In genomic region chr17:67950523-67951213, GRCm38 (mm10) we compare ENCODE assay signal across 10 mouse cellular contexts. TPM values are rescaled to one million over a fixed set of nuclear protein-coding genes. Genes with fewer than 3 reads are reported as not detected.
DNase-seq lines count a peak whose midpoint lies in the region; ATAC-seq and TF ChIP-seq lines count a peak whose summit lies in the region.
"Had no signal": no experiment of that assay in that cellular context is flagged by ENCODE, and none has a peak within 500 bp of the region (broad histone marks: within the 10 kb centered on the region; RNA-seq: fewer than 3 reads in every experiment).

No protein-coding gene starts in this region.

- H3K27ac ChIP-seq in forebrain, embryonic 10.5 days: peak overlapping the region; percentile 78
- no peak overlapping the region for H3K27ac ChIP-seq in forebrain, embryonic 14.5 days (ENCODE audit: low read depth, low read length)
- peak overlapping the region; percentile 61 for H3K27ac ChIP-seq in lung, postnatal 0 days (ENCODE audit: low read length)
- peak overlapping the region; percentile 37; the same call in 1 of the 2 replicates for H3K27ac ChIP-seq in small intestine, adult 2 months (ENCODE audit: insufficient read depth, low read depth, low read length)

- H3K4me3 ChIP-seq in forebrain, embryonic 10.5 days: peak overlapping the region; percentile 32
- H3K4me3 ChIP-seq in forebrain, embryonic 14.5 days (ENCODE audit: low read depth, low read length): no peak overlapping the region
- no peak overlapping the region for H3K4me3 ChIP-seq in lung, postnatal 0 days (ENCODE audit: low read depth, low read length)
- H3K4me3 ChIP-seq in small intestine, adult 2 months (ENCODE audit: low read depth, low read length): peak overlapping the region; percentile 3; the same call in 1 of the 2 replicates
- H3K4me3 ChIP-seq: erythroblast, embryonic 14.5 days had no signal

- no peak for TF ChIP-seq CTCF in lung, postnatal 0 days (IDR thresholded peaks at IDR 0.05)
- TF ChIP-seq CTCF in small intestine, adult 2 months (IDR thresholded peaks at IDR 0.05; ENCODE audit: extremely low read depth, insufficient read length, insufficient replicate concordance, low read depth, low read length): no peak

- peaks cover 46% of the 10 kb centered on the region for H3K4me1 ChIP-seq in forebrain, embryonic 10.5 days
- H3K4me1 ChIP-seq in forebrain, embryonic 14.5 days (ENCODE audit: control insufficient read depth, insufficient read depth, low read length): no peaks in the 10 kb centered on the region
- H3K4me1 ChIP-seq in lung, postnatal 0 days (ENCODE audit: insufficient read depth, low read depth, low read length): peaks cover 16% of the 10 kb centered on the region
- H3K4me1 ChIP-seq in small intestine, adult 2 months (ENCODE audit: control insufficient read depth, insufficient read depth, insufficient read length, low read length): no peaks in the 10 kb centered on the region

- no peaks in the 10 kb centered on the region for H3K27me3 ChIP-seq in forebrain, embryonic 10.5 days (ENCODE audit: poor library complexity, severe bottlenecking)
- H3K27me3 ChIP-seq in forebrain, embryonic 14.5 days (replicated peaks; ENCODE audit: control insufficient read depth, insufficient read depth, low read length): no peaks in the 10 kb centered on the region
- H3K27me3 ChIP-seq in lung, postnatal 0 days (replicated peaks; ENCODE audit: insufficient read depth, low read length): no peaks in the 10 kb centered on the region
- H3K27me3 ChIP-seq in small intestine, adult 2 months (ENCODE audit: control insufficient read depth, insufficient read depth, low read length): no peaks in the 10 kb centered on the region

- DNase-seq in forebrain, embryonic 10.5 days (ENCODE audit: extremely low spot score, low spot score): no peak
- no peak for DNase-seq in forebrain, embryonic 14.5 days (ENCODE audit: low spot score)
- peak; percentile 48 for DNase-seq in lung, postnatal 0 days (ENCODE audit: low spot score)
- no peak for DNase-seq in lung, postnatal 25 days (ENCODE audit: low spot score)
- DNase-seq in hindlimb bud, embryonic 11.5 days (ENCODE audit: extremely low spot score, low read depth, low spot score): peak; percentile 71
- DNase-seq in adrenal gland, adult 18-20 months (ENCODE audit: low spot score in 2 of 2): no peak
- DNase-seq in left cerebral cortex, adult 11 months (ENCODE audit: low spot score): no peak
- DNase-seq: layer of hippocampus, postnatal 36 days had no signal

- no peak for TF ChIP-seq EP300 in lung, postnatal 0 days (IDR thresholded peaks at IDR 0.05)

- no peaks in the 10 kb centered on the region for H3K9me3 ChIP-seq in forebrain, embryonic 10.5 days
- no peaks in the 10 kb centered on the region for H3K9me3 ChIP-seq in forebrain, embryonic 14.5 days (replicated peaks; ENCODE audit: control insufficient read depth, low read length)
- H3K9me3 ChIP-seq in lung, postnatal 0 days (ENCODE audit: low read length): no peaks in the 10 kb centered on the region

- no peak overlapping the region for H3K9ac ChIP-seq in forebrain, embryonic 14.5 days (ENCODE audit: low read length)
- H3K9ac ChIP-seq in lung, postnatal 0 days (replicated peaks; ENCODE audit: low read depth): no peak overlapping the region

- TF ChIP-seq POLR2A in small intestine, adult 2 months (IDR thresholded peaks at IDR 0.05; ENCODE audit: low read depth, low read length): no peak

- ATAC-seq in forebrain, embryonic 14.5 days: no peak
- ATAC-seq in lung, postnatal 0 days: peak; percentile 20; the same call in 1 of the 2 replicates

- WGBS in forebrain, embryonic 10.5 days: 58% methylated on average over 11 of the region's 11 CpGs
- WGBS in forebrain, embryonic 14.5 days: 72% methylated on average over 11 of the region's 11 CpGs
- WGBS in lung, postnatal 0 days: 22% methylated on average over 11 of the region's 11 CpGs
- 59% methylated on average over 11 of the region's 11 CpGs for WGBS in small intestine, adult 2 months

- no peak overlapping the region for H3K4me2 ChIP-seq in forebrain, embryonic 14.5 days (ENCODE audit: low read length)
- peak overlapping the region; percentile 30 for H3K4me2 ChIP-seq in lung, postnatal 0 days (replicated peaks; ENCODE audit: low read depth, low read length)

- H3K36me3 ChIP-seq in forebrain, embryonic 10.5 days (replicated peaks): 0 out of 2 replicates have a peak, but pooled peaks cover 3% of the 10 kb centered on the region
- H3K36me3 ChIP-seq in forebrain, embryonic 14.5 days (ENCODE audit: control insufficient read depth, insufficient read depth, low read length): no peaks in the 10 kb centered on the region
- H3K36me3 ChIP-seq in lung, postnatal 0 days (ENCODE audit: insufficient read depth, low read length): no peaks in the 10 kb centered on the region
- H3K36me3 ChIP-seq in small intestine, adult 2 months (ENCODE audit: control insufficient read depth, insufficient read depth, low read length): no peaks in the 10 kb centered on the region

RNA-seq across cellular contexts. Expression of gene Arhgap28, which starts 53.3 kb away (rescaled TPM):
- 28.0 and 28.9 TPM in 2 replicates for polyA plus RNA-seq in forebrain, embryonic 10.5 days (2016; fragmentation: Nextera tagmentation; extraction: Ambion mirVana)
- polyA plus RNA-seq in forebrain, embryonic 14.5 days (2014; fragmentation: Nextera tagmentation; extraction: Ambion mirVana): 5.4 and 6.6 TPM in 2 replicates
- 12.2 and 13.3 TPM in 2 replicates for polyA plus RNA-seq in lung, postnatal 0 days (2015; fragmentation: Nextera tagmentation; extraction: Ambion mirVana)
- polyA plus RNA-seq in small intestine, adult 2 months (2012; rRNA removed): 0.48 and 0.93 TPM in 2 replicates
- 10 to 100 TPM in 1 of 2 experiments, 1 to 10 TPM in 1; 7.4 to 21.9 TPM for total RNA-seq in adrenal gland, adult 18-20 months (2021)
- polyA plus RNA-seq: erythroblast, embryonic 14.5 days had no signal

Comparison
In these comparisons a context has a peak if more than half of its experiments do, and no peak if none do; other contexts are left out.
1. DNase-seq: peak in lung, postnatal 0 days (single experiment) and hindlimb bud, embryonic 11.5 days (single experiment); none in forebrain, embryonic 10.5 days (single experiment), forebrain, embryonic 14.5 days (single experiment), lung, postnatal 25 days (single experiment), adrenal gland, adult 18-20 months (0 of 2) and left cerebral cortex, adult 11 months (single experiment).
2. H3K4me3 ChIP-seq: peak in forebrain, embryonic 10.5 days (single experiment) and small intestine, adult 2 months (single experiment); none in forebrain, embryonic 14.5 days (single experiment) and lung, postnatal 0 days (single experiment).